Mouse (Mus musculus): ENCODE data around the gene Pdlim3.

Pdlim3 gene

GRCm38 (mm10) chr8:45872077-45872476, 13.2 kb upstream of the Pdlim3 start:
- Histone ChIP-seq H3K4me1 (replicated peaks; ENCODE audit: low read depth, low read length) (peaks cover 31% of the 10 kb centered on the region), H3K9me3 (ENCODE audit: low read length) (no peaks in the 10 kb centered on the region; the same call in 1 of the 2 replicates), H3K36me3 (ENCODE audit: insufficient read depth, low read length) (no peaks in the 10 kb centered on the region), H3K4me3 (replicated peaks; ENCODE audit: low read length) (no peak overlapping the region), H3K27me3 (ENCODE audit: insufficient read depth, low read length) (peaks cover 11% of the 10 kb centered on the region; the same call in 1 of the 2 replicates)
- TF ChIP-seq NANOG (IDR thresholded peaks at IDR 0.05; ENCODE audit: borderline replicate concordance, low read length) (no peak), CTCF (conservative IDR thresholded peaks at IDR 0.05; ENCODE audit: low read length) (no peak), POU5F1 (IDR thresholded peaks at IDR 0.05; ENCODE audit: borderline replicate concordance, low read length) (no peak)

- H3K27me3 ChIP-seq (ENCODE audit: insufficient read depth, low read length): peaks cover 11% of the 10 kb centered on the region; the same call in 1 of the 2 replicates
- H3K4me3 ChIP-seq (replicated peaks; ENCODE audit: low read length): no peak overlapping the region
- TF ChIP-seq CTCF (conservative IDR thresholded peaks at IDR 0.05; ENCODE audit: low read length): no peak
- no peaks in the 10 kb centered on the region for H3K36me3 ChIP-seq (ENCODE audit: insufficient read depth, low read length)
- peaks cover 33% of the 10 kb centered on the region for H3K4me1 ChIP-seq (replicated peaks; ENCODE audit: low read depth, low read length)
- no peaks in the 10 kb centered on the region for H3K9me3 ChIP-seq (ENCODE audit: low read length)
These were observed 10.2 kb upstream of the Pdlim3 start for GRCm38 (mm10) chr8:45874945-45875626.

- Histone ChIP-seq H3K27me3 (ENCODE audit: insufficient read depth, low read length) (peaks cover 3% of the 10 kb centered on the region; the same call in 1 of the 2 replicates), H3K36me3 (ENCODE audit: insufficient read depth, low read length) (no peaks in the 10 kb centered on the region), H3K4me1 (replicated peaks; ENCODE audit: low read depth, low read length) (peaks cover 29% of the 10 kb centered on the region), H3K4me3 (replicated peaks; ENCODE audit: low read length) (no peak overlapping the region), H3K9me3 (ENCODE audit: low read length) (no peaks in the 10 kb centered on the region)
- TF ChIP-seq CTCF (conservative IDR thresholded peaks at IDR 0.05; ENCODE audit: low read length) (no peak), NANOG (IDR thresholded peaks at IDR 0.05; ENCODE audit: borderline replicate concordance, low read length) (no peak), POU5F1 (IDR thresholded peaks at IDR 0.05; ENCODE audit: borderline replicate concordance, low read length) (no peak)
These were observed 8.9 kb upstream of the Pdlim3 start for GRCm38 (mm10) chr8:45876397-45876796.

GRCm38 (mm10) chr8:45877680-45878079, 7.6 kb upstream of the Pdlim3 start:
- no peaks in the 10 kb centered on the region for H3K9me3 ChIP-seq (ENCODE audit: low read length)

GRCm38 (mm10) chr8:45880457-45880856, 4.8 kb upstream of the Pdlim3 start:
- Histone ChIP-seq H3K4me1 (replicated peaks; ENCODE audit: low read depth, low read length) (peaks cover 19% of the 10 kb centered on the region), H3K9me3 (ENCODE audit: low read length) (no peaks in the 10 kb centered on the region), H3K27me3 (ENCODE audit: insufficient read depth, low read length) (peaks cover 11% of the 10 kb centered on the region), H3K4me3 (replicated peaks; ENCODE audit: low read length) (no peak overlapping the region), H3K36me3 (ENCODE audit: insufficient read depth, low read length) (no peaks in the 10 kb centered on the region)
- TF ChIP-seq NANOG (IDR thresholded peaks at IDR 0.05; ENCODE audit: borderline replicate concordance, low read length): no peak
- no peak for TF ChIP-seq POU5F1 (IDR thresholded peaks at IDR 0.05; ENCODE audit: borderline replicate concordance, low read length)
- TF ChIP-seq CTCF (conservative IDR thresholded peaks at IDR 0.05; ENCODE audit: low read length): no peak

More at GRCm38 (mm10) chr8:45877680-45878079, 7.6 kb upstream of the Pdlim3 start:
- TF ChIP-seq NANOG (IDR thresholded peaks at IDR 0.05; ENCODE audit: borderline replicate concordance, low read length): no peak
- no peak for TF ChIP-seq CTCF (conservative IDR thresholded peaks at IDR 0.05; ENCODE audit: low read length)
- TF ChIP-seq POU5F1 (IDR thresholded peaks at IDR 0.05; ENCODE audit: borderline replicate concordance, low read length): no peak
- H3K4me3 ChIP-seq (replicated peaks; ENCODE audit: low read length): no peak overlapping the region
- H3K36me3 ChIP-seq (ENCODE audit: insufficient read depth, low read length): no peaks in the 10 kb centered on the region
- no peaks in the 10 kb centered on the region; the same call in 1 of the 2 replicates for H3K27me3 ChIP-seq (ENCODE audit: insufficient read depth, low read length)
- H3K4me1 ChIP-seq (replicated peaks; ENCODE audit: low read depth, low read length): peaks cover 18% of the 10 kb centered on the region

DNA sequence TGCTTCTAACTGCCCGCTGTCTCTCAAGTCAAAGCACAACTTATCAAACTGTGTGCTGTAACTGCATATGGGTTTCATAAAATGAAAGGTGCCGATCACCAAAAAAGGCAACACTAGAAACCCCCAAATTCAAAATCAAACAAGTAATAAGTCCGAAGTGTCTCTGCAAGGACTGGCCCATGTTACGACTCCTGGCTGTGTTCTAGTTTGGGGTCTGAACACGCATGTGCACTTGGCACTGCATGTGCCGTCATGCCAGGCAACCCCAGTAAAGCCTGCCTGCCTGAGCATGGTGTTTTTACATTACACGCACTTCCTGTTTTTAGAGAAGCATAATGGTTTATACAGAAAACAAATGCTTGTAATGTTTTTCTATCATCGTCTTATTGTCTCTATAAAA, 3.5 kb upstream of the Pdlim3 start:
- H3K36me3 ChIP-seq (ENCODE audit: insufficient read depth, low read length): no peaks in the 10 kb centered on the region
- peaks cover 20% of the 10 kb centered on the region for H3K4me1 ChIP-seq (replicated peaks; ENCODE audit: low read depth, low read length)
- peaks cover 11% of the 10 kb centered on the region for H3K27me3 ChIP-seq (ENCODE audit: insufficient read depth, low read length)
- no peaks in the 10 kb centered on the region for H3K9me3 ChIP-seq (ENCODE audit: low read length)
- no peak overlapping the region for H3K4me3 ChIP-seq (replicated peaks; ENCODE audit: low read length)
- TF ChIP-seq CTCF (conservative IDR thresholded peaks at IDR 0.05; ENCODE audit: low read length) (no peak), NANOG (IDR thresholded peaks at IDR 0.05; ENCODE audit: borderline replicate concordance, low read length) (no peak), POU5F1 (IDR thresholded peaks at IDR 0.05; ENCODE audit: borderline replicate concordance, low read length) (no peak)

DNA sequence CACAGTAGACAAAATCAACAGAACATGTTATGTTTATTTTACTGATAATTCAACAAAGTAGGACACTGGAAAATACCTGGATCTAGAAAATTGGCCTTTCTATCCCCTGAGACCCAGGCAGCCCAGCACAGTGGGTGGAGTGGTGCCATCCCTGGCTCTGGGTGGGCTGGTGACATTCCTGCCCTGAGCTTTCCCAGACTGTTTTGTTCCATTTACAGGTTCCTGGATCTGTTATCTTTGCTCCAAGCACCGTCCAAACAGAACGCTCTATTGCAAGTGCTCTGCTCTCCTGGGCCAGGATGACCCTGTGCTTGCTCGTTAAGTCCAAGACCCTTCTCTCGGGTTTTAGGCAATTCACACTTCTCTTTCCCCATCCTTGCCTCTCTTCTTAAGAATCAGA, 1.5 kb upstream of the Pdlim3 start:
- no peaks in the 10 kb centered on the region for H3K36me3 ChIP-seq (ENCODE audit: insufficient read depth, low read length)

DNA sequence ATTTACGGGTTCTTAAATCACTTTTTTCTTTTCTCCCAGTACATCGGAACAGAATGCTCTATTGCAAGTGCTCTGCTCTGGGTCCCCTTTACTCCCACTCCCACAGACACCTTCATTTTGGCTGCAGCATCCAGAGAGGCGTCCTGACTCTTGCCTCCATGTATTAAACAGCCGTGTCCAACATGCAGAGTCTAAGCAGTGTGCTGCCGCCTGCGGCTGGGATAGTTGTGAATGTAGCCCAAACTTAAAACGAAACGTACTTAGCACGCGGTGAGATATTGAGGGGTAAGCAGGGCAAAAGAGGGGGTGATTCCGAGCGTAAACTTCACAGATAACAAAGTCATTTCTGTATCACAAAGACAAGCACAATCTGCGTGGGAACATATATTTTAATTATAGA, 709 bp upstream of the Pdlim3 start:
- peak overlapping the region; percentile 76 for H3K4me3 ChIP-seq (replicated peaks; ENCODE audit: low read length)
- H3K36me3 ChIP-seq (ENCODE audit: insufficient read depth, low read length): no peaks in the 10 kb centered on the region
- peaks cover 17% of the 10 kb centered on the region for H3K4me1 ChIP-seq (replicated peaks; ENCODE audit: low read depth, low read length)
- H3K9me3 ChIP-seq (ENCODE audit: low read length): no peaks in the 10 kb centered on the region
- peaks cover 11% of the 10 kb centered on the region for H3K27me3 ChIP-seq (ENCODE audit: insufficient read depth, low read length)
- no peak for TF ChIP-seq CTCF (conservative IDR thresholded peaks at IDR 0.05; ENCODE audit: low read length)
- no peak for TF ChIP-seq POU5F1 (IDR thresholded peaks at IDR 0.05; ENCODE audit: borderline replicate concordance, low read length)
- TF ChIP-seq NANOG (IDR thresholded peaks at IDR 0.05; ENCODE audit: borderline replicate concordance, low read length): no peak

More for the DNA sequence above, 1.5 kb upstream of the Pdlim3 start:
- Histone ChIP-seq H3K9me3 (ENCODE audit: low read length) (no peaks in the 10 kb centered on the region), H3K27me3 (ENCODE audit: insufficient read depth, low read length) (peaks cover 11% of the 10 kb centered on the region), H3K4me3 (replicated peaks; ENCODE audit: low read length) (no peak overlapping the region), H3K4me1 (replicated peaks; ENCODE audit: low read depth, low read length) (peaks cover 17% of the 10 kb centered on the region)
- TF ChIP-seq POU5F1 (IDR thresholded peaks at IDR 0.05; ENCODE audit: borderline replicate concordance, low read length) (no peak), NANOG (IDR thresholded peaks at IDR 0.05; ENCODE audit: borderline replicate concordance, low read length) (no peak), CTCF (conservative IDR thresholded peaks at IDR 0.05; ENCODE audit: low read length) (no peak)

DNA sequence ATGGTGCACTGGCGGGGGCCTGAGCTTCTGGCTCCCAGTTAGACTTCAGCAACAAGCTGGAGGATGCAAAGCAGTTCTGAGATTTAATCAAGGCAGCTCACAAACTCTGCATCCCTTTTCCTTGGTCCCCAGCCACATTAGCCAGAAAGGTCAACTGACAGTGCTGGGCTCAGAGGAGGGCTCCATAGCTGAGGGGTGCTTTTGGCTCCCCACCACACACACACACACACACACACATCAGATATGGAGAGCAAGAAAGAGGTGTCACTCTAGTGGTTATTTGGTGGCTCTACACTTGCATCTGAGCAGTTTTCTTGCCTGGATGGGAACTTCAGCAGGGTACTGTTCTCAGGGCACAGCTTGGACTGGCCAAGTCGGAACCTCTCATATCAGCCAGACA, 514 bp downstream of the Pdlim3 start:
- no peaks in the 10 kb centered on the region for H3K9me3 ChIP-seq (ENCODE audit: low read length)

More for the DNA sequence above, 514 bp downstream of the Pdlim3 start:
- H3K36me3 ChIP-seq (ENCODE audit: insufficient read depth, low read length): no peaks in the 10 kb centered on the region
- H3K4me3 ChIP-seq (replicated peaks; ENCODE audit: low read length): peak overlapping the region; percentile 76
- TF ChIP-seq NANOG (IDR thresholded peaks at IDR 0.05; ENCODE audit: borderline replicate concordance, low read length): no peak
- no peak for TF ChIP-seq POU5F1 (IDR thresholded peaks at IDR 0.05; ENCODE audit: borderline replicate concordance, low read length)
- TF ChIP-seq CTCF (conservative IDR thresholded peaks at IDR 0.05; ENCODE audit: low read length): peak; percentile 27
- peaks cover 17% of the 10 kb centered on the region for H3K4me1 ChIP-seq (replicated peaks; ENCODE audit: low read depth, low read length)
- H3K27me3 ChIP-seq (ENCODE audit: insufficient read depth, low read length): peaks cover 11% of the 10 kb centered on the region
